Mouse (Mus musculus): Measurements from ENCODE around the gene Uchl4.
"Not testable (repeated sequence)": the region's sequence is repeated elsewhere in the genome, so short reads cannot be mapped to it uniquely, and the experiment has no call there.

Gene Uchl4

GRCm38 (mm10) chr9:64234768-64235435 is at the start of gene Uchl4:
TSS of gene Uchl4 (plus strand) at chr9:64235201.
- no peak for DNase-seq (ENCODE audit: low spot score in 2 of 2)

DNA sequence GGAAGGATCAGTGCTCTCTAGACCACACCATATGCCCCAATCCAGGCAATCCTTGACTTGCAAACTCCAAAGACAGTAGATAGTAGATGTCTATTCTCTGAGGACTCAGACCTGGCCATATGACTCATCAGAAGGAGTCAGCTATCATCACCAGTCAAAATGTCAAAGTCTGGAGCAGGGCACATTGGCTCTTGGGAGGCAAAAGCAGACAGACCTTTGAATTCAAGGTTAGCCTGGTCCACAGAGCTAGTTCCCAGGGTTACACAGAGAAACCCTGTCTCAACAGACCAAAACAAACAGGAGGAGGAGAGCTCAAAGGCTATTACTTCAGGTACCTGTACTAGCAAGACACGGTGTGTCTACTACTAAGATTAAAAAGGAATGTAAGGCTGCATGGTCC is 41.1 kb upstream of the Uchl4 start:
- DNase-seq (ENCODE audit: low spot score in 2 of 2): no peak

DNA sequence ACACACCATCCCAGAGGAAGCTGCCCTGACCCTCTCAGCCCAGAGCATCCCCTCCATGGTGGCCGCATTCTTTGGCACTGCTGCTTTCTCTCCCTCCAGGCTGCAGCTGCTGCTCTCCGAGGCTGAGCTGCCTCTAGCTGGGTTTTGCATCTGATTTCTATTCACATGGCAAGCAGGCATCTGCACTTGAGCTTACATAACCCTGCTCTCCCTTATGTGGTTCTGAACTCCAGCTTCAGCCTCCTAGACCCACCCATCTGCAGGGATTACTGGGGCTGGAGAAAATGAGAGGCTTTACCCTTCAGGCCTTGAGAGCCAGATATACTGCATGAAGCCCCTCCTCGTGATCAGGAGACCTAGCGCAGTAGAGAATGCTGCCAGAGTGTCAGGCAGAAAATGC is 39.4 kb upstream of the Uchl4 start:
- peak; percentile 33 to 60 for DNase-seq (ENCODE audit: low spot score in 2 of 2)

- DNase-seq (ENCODE audit: low spot score in 2 of 2): no peak
Observed at GRCm38 (mm10) chr9:64197524-64197923, 37.5 kb upstream of the Uchl4 start.

DNA sequence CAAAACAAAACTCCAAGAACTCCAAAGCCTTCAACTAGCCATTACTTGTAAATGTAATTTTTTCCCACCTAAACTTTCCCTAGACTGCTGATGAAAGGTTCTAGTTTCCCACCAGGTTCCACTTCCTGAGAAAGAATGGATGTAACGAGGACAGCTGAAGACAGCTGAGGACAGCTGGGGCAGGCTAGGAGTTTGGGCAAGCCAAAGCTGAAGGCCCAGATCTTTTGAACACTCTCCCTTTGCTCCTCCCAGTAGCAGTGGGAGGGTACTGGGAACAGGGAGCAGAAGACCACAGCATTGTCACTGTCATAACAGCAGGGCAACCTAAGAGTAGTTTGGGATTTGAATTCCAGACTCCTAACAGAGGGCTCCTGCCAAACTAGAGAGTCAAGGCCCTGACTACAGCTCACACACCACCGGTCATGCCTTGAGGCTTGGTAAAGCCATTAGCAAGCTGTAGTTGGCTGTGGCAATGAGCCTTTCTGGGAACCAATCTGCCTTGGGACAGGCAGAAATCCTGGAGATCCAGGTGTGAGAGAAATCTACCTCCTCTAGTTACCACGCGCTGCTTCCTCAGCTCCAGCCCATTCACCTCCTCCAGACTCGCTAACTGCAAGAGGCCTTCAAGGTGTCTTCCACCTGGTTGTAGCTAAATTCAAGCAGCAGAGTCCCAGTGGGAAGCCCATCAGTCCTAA is 36.8 kb upstream of the Uchl4 start:
- DNase-seq (ENCODE audit: low spot score in 2 of 2): no peak

GRCm38 (mm10) chr9:64198763-64199418 is 36.1 kb upstream of the Uchl4 start:
- DNase-seq (ENCODE audit: low spot score in 2 of 2): not testable (repeated sequence)

- DNase-seq (ENCODE audit: low spot score in 2 of 2): no peak
Observed at GRCm38 (mm10) chr9:64199897-64200296, 35.1 kb upstream of the Uchl4 start.

GRCm38 (mm10) chr9:64202331-64202730 is 32.7 kb upstream of the Uchl4 start:
- DNase-seq (ENCODE audit: low spot score in 2 of 2): no peak

DNA sequence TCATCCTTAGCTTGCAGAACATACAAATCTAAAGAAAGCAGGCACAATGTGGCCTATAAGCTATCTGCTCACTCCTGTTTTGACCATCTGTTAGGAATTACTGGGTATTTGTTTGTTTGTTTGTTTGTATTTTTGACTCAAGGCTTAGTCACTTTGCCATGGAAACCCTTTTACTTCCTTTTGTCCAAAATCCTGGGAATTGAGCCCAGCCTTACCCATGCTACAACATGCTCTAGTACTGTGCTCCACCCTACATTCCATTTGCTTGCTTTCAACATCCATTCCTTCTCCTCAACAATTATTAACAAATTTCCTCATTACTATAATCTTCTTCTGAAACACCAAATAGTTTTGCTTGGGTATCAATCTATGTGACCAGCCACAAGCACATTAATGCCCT is 32.1 kb upstream of the Uchl4 start:
- no peak for DNase-seq (ENCODE audit: low spot score in 2 of 2)

- DNase-seq (ENCODE audit: low spot score in 2 of 2): no peak
Observed at GRCm38 (mm10) chr9:64207509-64208084, 27.4 kb upstream of the Uchl4 start.

DNA sequence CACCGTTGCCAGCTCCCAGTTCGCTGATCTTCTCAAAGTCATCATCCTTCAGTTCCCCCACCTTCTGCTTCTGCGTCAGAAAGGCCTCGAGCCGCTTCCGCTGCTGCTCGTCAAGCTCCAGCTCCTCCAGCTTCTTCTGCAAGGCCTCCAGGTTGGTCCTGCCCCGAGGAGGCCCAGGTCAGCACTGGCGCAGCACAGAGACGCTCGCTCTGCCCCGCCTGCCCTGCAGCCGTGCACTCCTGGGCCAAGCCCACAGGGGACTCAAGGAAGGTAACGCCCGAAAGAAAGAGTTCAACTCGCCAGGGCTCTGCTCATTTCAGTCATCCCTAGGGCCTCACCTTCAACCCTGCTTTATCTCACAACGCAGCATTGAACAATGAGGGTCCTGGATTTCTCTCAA is 20.5 kb upstream of the Uchl4 start:
- DNase-seq (ENCODE audit: low spot score in 2 of 2): no peak

GRCm38 (mm10) chr9:64216090-64216489 is 18.9 kb upstream of the Uchl4 start:
- no peak for DNase-seq (ENCODE audit: low spot score in 2 of 2)

GRCm38 (mm10) chr9:64216641-64217040 is 18.4 kb upstream of the Uchl4 start:
- DNase-seq (ENCODE audit: low spot score in 2 of 2): no peak

- DNase-seq (ENCODE audit: low spot score in 2 of 2): no peak
Observed at GRCm38 (mm10) chr9:64217887-64218286, 17.1 kb upstream of the Uchl4 start.

- no peak for DNase-seq (ENCODE audit: low spot score in 2 of 2)
Observed at GRCm38 (mm10) chr9:64219305-64219704, 15.7 kb upstream of the Uchl4 start.

GRCm38 (mm10) chr9:64219772-64220420 is 15.1 kb upstream of the Uchl4 start:
- DNase-seq (ENCODE audit: low spot score in 2 of 2): no peak

DNA sequence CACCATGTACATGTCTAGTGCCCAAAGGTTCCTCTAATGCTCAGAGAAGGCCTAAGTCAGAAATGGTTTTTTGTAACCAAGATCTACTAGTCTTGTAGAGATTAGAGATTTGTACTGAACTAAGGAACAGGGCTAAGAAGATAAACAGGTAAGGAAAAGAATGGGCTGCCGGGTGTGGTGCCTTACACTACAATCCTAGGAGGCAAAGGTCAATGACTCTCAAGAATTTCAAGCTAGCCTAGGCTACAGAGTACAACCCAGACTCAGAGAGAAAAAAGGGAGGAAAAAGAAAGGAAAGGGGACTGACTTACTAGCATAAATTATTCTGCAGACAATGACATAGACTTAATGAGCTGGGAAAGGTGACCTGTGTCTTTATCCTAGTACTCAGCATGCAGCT is 14.4 kb upstream of the Uchl4 start:
- no peak for DNase-seq (ENCODE audit: low spot score in 2 of 2)

GRCm38 (mm10) chr9:64221480-64221879 is 13.5 kb upstream of the Uchl4 start:
- no peak for DNase-seq (ENCODE audit: low spot score in 2 of 2)

GRCm38 (mm10) chr9:64222098-64222497 is 12.9 kb upstream of the Uchl4 start:
- no peak for DNase-seq (ENCODE audit: low spot score in 2 of 2)

DNA sequence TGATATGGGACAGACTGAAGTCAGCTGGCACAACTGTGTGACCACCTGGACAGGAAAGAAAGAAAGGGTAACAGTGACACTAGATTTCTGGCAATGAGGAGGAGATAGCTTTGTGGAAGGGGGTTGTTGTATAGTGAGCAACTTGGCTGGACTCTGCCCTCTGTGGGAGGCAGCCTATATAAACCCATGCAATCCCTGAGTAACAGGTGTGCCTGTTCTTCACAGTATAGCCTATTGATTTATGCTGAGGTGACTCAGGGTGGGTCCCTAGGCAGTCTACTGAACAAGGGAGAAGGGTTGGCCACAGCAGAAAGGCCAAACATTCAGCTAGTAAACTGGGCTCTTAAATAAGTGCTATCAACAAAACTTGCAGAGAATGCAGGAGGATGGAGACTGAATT is 9.2 kb upstream of the Uchl4 start:
- no peak for DNase-seq (ENCODE audit: low spot score in 2 of 2)

- no peak for DNase-seq (ENCODE audit: low spot score in 2 of 2)
Observed at GRCm38 (mm10) chr9:64227736-64228135, 7.3 kb upstream of the Uchl4 start.

GRCm38 (mm10) chr9:64228972-64229371 is 6.0 kb upstream of the Uchl4 start:
- DNase-seq (ENCODE audit: low spot score in 2 of 2): no peak

All from frontal cortex, postnatal 14 days (tissue).